Mouse (Mus musculus) erythroblast, embryonic 14.5 days (primary cell): ENCODE data around the gene Clec18a. TPM values are rescaled to one million over a fixed set of nuclear protein-coding genes. Genes with fewer than 3 reads are reported as not detected.
"Not testable (repeated sequence)": the region's sequence is repeated elsewhere in the genome, so short reads cannot be mapped to it uniquely, and the experiment has no call there.

ENCODE experiments used
- H3K27me3 ChIP-seq: 2 replicates; pipeline ENCODE4 v1.6.1; 2012; ENCODE audit warnings: inconsistent platforms; ENCODE audit not compliant: control insufficient read depth
- H3K36me3 ChIP-seq: 2 replicates; pipeline ENCODE4 v1.6.1; 2012; ENCODE audit warnings: mild to moderate bottlenecking, inconsistent platforms; ENCODE audit not compliant: control insufficient read depth
- H3K4me1 ChIP-seq: 2 replicates; pipeline ENCODE4 v1.6.1; 2012; ENCODE audit warnings: inconsistent platforms; ENCODE audit not compliant: control insufficient read depth
- H3K4me3 ChIP-seq: replicated peaks from 2 replicates; pipeline ENCODE3; 2012; ENCODE audit warnings: moderate library complexity, mild to moderate bottlenecking, inconsistent platforms
- H3K9me3 ChIP-seq: 2 replicates; pipeline ENCODE4 v1.6.1; 2012; ENCODE audit warnings: low read length, inconsistent platforms, mixed read lengths; ENCODE audit not compliant: control insufficient read depth
- GATA1 ChIP-seq: IDR thresholded peaks from 2 replicates; pipeline ENCODE4 v1.6.1; 2012; ENCODE audit warnings: low read length, inconsistent platforms, mixed read lengths
- TAL1 ChIP-seq: IDR thresholded peaks from 3 replicates; pipeline ENCODE4 v1.6.1; 2012; ENCODE audit warnings: low read length, inconsistent platforms, mixed read lengths
- polyA plus RNA-seq: library from polyadenylated mRNA; stranded (reverse); fragments of >175 nt; gene quantifications from 2 replicates; pipeline ENCODE4 v1.2.3, GENCODE M21; 2012

The Clec18a gene
- polyA plus RNA-seq, 1 experiment: not detected

DNA sequence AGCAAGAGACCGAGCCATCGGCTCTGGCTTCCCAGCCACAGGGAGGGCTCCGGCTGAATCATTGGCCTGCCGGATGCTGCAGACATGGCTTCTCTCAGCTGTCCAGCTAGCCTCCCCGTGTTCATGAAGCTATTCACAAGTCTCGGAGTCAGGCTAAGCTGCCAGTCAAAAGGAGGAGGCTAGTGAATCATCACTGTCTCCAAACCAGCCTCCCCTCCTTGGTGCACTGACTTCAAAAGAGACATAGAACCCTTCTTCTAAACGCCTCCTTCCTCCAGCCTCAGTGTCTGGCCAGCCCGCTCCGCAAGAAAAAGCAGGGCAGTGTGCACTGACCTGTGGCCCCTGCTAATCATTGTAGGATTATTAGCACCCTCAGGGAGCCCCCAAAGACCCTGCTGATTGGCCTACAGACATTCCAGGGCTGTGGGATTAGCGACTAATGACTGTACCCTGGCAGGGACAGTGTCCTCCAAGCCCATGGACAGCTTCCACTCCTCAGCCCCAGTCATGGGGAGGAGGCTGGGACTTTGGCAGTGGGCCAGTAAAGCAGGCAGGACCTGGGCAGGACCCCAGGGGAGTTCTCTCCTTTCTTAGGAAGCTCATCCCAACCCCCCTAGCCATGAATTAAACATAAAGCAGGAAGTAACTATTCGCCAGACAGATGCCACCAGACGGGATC, 10.5 kb downstream of the Clec18a start:
- no peak overlapping the region for H3K4me3 ChIP-seq
- TF ChIP-seq TAL1 (no peak), GATA1 (no peak)
- H3K9me3 ChIP-seq: no peaks in the 10 kb centered on the region
- no peaks in the 10 kb centered on the region for H3K36me3 ChIP-seq
- H3K27me3 ChIP-seq: peaks cover 11% of the 10 kb centered on the region
- no peaks in the 10 kb centered on the region for H3K4me1 ChIP-seq

- Histone ChIP-seq H3K27me3 (peaks cover 11% of the 10 kb centered on the region), H3K36me3 (no peaks in the 10 kb centered on the region), H3K4me1 (no peaks in the 10 kb centered on the region), H3K4me3 (no peak overlapping the region), H3K9me3 (no peaks in the 10 kb centered on the region; the same call in 1 of the 2 replicates)
- TF ChIP-seq TAL1: no peak
- TF ChIP-seq GATA1: no peak
Observed at GRCm38 (mm10) chr8:111079861-111080271, 12.4 kb downstream of the Clec18a start.

DNA sequence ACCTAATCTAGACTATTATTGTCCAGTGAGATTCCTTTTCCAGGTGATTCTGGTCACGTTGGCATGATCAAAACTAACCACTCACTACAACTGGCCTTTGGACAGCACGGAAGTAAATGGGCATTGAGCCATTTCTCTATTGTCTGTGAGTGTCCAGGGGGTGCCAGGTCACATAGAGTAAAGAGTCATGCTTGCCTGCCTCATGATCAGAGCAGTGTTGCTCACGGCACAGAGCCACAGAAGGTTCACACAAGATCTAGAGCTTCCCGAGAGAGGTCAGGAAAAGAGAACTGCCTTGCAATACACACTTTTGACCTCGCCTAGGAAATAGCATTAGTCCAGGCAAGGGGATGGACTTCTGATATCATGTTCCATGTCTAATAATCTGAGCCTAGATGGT, 12.8 kb downstream of the Clec18a start:
- no peak overlapping the region for H3K4me3 ChIP-seq
- TF ChIP-seq TAL1 (no peak), GATA1 (no peak)
- no peaks in the 10 kb centered on the region for H3K4me1 ChIP-seq
- H3K9me3 ChIP-seq: no peaks in the 10 kb centered on the region; the same call in 1 of the 2 replicates
- no peaks in the 10 kb centered on the region for H3K36me3 ChIP-seq
- H3K27me3 ChIP-seq: peaks cover 11% of the 10 kb centered on the region

GRCm38 (mm10) chr8:111075926-111076325, 16.3 kb downstream of the Clec18a start:
- H3K36me3 ChIP-seq: no peaks in the 10 kb centered on the region
- no peak overlapping the region for H3K4me3 ChIP-seq
- H3K27me3 ChIP-seq: peaks cover 14% of the 10 kb centered on the region
- peaks cover 6% of the 10 kb centered on the region for H3K9me3 ChIP-seq
- H3K4me1 ChIP-seq: peaks cover under 1% of the 10 kb centered on the region; the same call in 1 of the 2 replicates
- TF ChIP-seq TAL1 (no peak), GATA1 (no peak)

- not testable (repeated sequence) for H3K9me3 ChIP-seq, H3K36me3 ChIP-seq, H3K4me1 ChIP-seq, H3K4me3 ChIP-seq
- H3K27me3 ChIP-seq: peaks cover 21% of the 10 kb centered on the region
Observed at GRCm38 (mm10) chr8:111068660-111069059, 23.6 kb downstream of the Clec18a start.

DNA sequence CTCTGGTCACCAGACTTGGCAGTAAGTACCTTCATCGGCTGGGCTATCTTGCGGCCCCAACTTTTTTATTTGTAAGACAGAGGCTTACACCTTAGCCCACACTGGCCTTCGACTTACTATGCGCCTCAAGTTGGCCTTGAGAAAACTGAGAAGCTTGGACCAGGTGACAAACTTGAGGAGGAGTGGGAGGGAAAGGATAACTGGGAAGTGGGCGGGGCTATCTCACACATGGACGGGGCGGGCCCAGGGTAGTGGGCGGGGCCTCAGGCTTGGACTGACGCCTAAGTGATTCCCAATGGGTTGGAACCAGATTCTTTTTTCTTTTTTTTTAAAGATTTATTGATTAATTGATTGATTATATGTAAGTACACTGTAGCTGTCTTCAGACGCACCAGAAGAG, 24.8 kb downstream of the Clec18a start:
- H3K9me3 ChIP-seq: no peaks in the 10 kb centered on the region
- peaks cover 22% of the 10 kb centered on the region for H3K27me3 ChIP-seq
- no peaks in the 10 kb centered on the region for H3K36me3 ChIP-seq
- H3K4me1 ChIP-seq: peaks cover 16% of the 10 kb centered on the region
- no peak overlapping the region for H3K4me3 ChIP-seq
- TF ChIP-seq TAL1 (no peak), GATA1 (no peak)

DNA sequence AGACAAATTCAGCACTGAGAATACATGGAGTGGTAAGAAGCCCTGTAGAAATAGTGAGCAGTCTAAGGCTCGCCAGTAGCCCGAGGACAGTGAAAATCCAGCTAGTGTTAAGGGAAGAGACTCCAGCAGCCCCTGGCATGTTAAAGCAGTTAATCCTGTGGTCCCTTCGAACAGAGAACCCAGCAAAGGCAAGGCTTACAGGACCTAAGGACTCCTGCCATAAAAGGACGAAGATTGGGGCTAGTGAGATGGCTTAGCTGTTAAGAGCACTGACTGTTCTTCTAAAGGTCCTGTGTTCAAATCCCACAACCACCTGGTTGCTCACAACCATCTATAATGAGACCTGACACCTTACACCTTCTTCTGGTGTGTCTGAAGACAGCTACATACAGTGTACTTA, 25.9 kb downstream of the Clec18a start:
- Histone ChIP-seq H3K4me3 (no peak overlapping the region), H3K27me3 (peaks cover 22% of the 10 kb centered on the region), H3K9me3 (no peaks in the 10 kb centered on the region), H3K4me1 (peaks cover 26% of the 10 kb centered on the region), H3K36me3 (no peaks in the 10 kb centered on the region)
- TF ChIP-seq GATA1 (no peak), TAL1 (no peak)

DNA sequence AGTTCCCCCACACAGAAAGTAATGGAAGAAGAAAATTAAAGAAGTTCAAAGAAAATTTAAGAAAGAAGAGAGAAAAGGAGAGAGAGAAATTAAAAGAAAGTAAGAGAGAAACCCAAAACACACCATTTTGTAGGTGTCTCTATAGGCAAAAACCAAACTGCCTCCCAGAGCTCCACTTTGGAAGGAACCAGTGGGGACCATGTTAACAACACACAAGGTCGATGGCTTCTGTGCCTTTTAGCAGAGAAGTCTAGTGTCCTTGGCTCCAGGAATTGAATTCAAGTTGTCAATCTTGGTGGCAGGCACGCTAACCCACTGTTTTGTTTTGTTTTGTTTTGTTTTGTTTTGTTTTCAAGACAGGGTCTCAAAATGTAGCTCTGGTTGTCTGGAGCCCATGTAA, 29.3 kb downstream of the Clec18a start:
- Histone ChIP-seq H3K9me3 (no peaks in the 10 kb centered on the region), H3K4me3 (no peak overlapping the region), H3K27me3 (peaks cover 18% of the 10 kb centered on the region), H3K4me1 (peaks cover 48% of the 10 kb centered on the region), H3K36me3 (peaks cover 11% of the 10 kb centered on the region)
- TF ChIP-seq TAL1: no peak

- Histone ChIP-seq H3K4me1 (peaks cover 53% of the 10 kb centered on the region), H3K27me3 (peaks cover 18% of the 10 kb centered on the region), H3K9me3 (no peaks in the 10 kb centered on the region), H3K4me3 (peak overlapping the region; percentile 72), H3K36me3 (peaks cover 17% of the 10 kb centered on the region)
- no peak for TF ChIP-seq TAL1
Observed at GRCm38 (mm10) chr8:111062072-111062757, 30.0 kb downstream of the Clec18a start.
